Mouse (Mus musculus) cerebellum, adult 9-11 months (tissue): ENCODE data around the gene Diras1.
A peak's percentile ranks its signal among the peaks of the same experiment; 100 is the strongest.

Experiments
- DNase-seq: peaks from one replicate; pipeline ENCODE4 v3.0.0; 2022

Diras1 gene

DNA sequence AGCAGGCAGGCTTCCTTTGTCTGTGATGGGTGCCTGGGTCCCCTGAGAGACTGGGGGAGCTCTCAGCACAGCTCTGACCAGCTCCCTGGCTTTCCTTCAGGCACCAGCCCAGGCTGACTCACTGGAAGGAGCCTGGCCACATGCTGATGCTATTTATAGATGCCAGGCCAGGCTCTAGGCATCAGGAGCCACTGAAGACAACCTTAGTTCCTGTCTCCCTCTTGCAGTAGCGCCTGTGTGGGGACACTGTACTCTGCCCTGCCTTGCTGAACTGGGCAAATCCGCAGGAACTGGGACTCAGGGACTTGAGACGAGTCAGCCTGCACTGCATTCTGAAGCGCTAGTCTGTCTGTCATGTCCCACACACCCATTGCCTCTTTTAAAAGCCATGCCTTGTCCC is 1.9 kb upstream of the Diras1 start:
- peak; percentile 90 for DNase-seq

DNA sequence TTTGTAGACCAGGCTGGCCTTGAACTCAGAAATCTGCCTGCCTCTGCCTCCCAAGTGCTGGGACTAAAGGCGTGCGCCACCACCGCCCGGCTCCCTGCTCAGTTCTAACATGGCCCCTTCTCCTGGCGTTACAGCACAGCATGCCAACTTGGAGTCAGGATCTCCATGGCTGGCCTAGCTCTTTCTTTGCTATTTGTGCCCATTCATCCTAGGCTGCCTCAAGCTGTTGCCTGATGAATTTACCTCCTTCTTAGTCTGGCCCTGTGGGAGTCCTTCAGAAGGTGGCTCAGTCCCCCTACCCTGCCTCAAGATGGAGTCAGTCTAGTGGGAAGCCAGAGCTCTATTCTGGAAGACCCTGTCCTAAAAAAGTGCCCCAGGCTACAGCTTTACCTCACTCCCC is 1.4 kb upstream of the Diras1 start:
- DNase-seq, result peak; percentile 61

DNA sequence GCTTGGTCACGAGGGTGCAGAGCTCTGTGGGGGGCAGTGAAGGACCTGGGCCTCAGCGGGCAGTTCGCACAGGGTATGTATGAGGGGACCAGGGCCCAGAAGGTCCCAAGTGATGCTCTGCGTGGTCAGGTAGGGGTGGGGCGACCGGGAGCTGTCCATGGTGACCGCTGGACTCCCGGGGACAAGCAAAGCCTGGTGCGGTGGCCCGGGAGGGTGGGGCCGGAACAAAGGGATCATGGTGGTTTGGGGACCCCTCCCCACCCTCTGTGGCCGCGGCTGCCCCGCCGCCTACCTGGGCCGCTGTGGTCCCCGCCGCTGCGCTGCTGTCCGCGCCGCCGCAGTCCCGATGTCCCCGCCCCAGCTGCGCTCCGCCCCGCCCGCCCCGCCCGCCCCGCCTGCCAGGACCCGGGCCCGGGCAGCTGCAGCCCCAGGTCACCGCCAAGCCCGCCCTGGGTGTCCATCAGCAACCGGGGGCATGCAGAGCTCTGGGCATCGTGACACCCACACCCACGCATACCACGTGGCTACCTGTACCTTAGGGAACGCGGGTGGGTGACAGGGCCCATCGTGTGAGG is 328 bp downstream of the Diras1 start:
- peak; percentile 72 for DNase-seq

DNA sequence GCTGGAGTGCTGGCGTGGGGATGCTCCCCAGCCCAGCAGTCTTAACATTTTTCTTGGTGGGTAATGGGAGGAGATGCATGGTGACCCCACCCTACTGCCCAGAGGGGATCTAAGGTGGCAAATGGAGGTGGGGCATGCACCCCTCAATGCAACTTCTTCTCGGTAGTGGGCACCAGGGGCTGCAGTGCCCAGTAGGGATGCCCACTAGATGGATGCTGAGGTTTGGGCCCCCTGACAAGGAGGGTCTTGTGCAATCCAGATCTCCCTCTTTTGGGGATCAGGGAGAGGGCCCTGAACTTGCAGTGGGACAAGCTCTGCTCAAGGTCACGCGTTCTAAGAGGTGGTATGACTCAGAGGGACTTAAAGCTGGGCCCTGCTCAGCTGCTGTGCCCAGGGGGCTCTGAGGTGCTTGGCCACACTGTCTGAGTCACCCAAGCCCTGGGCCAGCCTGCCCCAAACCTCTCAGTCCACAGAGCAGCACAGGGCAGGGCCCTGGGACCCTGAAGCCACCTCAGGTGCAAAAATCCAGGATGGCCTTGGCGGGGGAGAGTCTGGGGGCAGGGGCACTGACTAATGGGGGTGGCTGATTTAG is 1.0 kb downstream of the Diras1 start:
- DNase-seq, result peak; percentile 72

DNA sequence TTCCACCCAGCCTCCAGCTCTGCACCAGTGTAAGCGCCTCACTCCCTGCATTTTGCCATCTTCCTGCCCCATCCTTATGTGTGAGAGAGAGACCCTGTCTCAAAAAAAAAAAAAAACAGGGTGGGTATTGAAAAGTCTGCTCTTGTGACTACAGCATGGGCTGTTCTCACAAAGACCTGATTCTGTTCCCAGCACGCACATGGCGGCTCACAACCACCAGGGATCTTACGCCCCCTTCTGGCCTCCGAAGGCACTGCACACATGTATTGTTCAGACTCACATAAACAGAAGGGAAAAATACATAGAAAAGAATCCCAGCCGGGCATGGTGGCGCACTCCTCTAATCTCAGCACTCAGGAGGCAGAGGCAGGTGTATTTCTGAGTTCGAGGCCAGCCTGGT is 2.7 kb downstream of the Diras1 start:
- DNase-seq, result peak; percentile 52

DNA sequence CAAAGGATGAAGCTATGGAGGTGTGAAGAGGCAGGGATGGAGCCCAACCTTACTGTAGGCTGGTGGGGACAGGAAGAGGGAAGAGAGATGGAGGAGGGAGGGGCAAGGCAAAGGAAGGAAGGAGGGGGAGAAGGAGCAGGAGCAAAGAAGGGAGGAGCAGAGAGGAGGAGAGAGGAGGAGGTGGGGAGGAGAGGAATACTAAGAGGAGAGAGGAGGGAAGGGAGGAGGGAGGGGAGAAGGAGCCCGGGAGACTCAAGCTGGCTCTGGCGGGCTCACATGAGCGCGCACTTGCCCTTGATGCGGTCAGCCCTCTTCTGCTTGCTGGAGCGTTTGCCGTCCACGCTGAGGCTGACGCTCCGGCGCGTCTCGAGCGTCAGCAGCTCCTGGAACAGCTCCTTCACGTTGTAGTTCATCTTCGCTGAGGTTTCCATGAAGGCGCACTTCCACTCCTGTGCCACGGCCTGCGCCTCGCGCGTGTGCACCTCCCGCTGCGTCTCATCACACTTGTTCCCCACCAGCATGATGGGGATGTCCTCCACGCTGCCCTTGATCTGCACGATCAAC is 3.8 kb downstream of the Diras1 start:
- DNase-seq, result peak; percentile 61

DNA sequence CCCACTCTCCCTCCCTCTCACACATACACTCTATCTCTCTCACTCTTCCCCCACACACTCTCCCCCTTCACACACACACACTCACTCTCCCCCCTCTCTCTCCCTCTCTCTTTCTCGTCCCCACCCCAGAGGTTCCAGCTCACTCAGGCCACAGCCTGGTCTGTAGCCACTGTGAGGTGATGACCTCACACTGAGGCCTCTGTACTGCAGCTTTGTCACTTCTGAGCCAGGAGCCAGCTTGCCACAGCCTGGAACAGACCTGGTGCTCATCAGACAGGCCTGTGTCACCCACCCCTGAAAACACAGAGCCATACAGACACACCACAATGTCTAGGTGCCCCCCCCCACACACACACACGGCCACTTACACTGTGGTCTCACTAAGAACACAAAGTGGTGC is 5.3 kb downstream of the Diras1 start:
- peak; percentile 49 for DNase-seq

DNA sequence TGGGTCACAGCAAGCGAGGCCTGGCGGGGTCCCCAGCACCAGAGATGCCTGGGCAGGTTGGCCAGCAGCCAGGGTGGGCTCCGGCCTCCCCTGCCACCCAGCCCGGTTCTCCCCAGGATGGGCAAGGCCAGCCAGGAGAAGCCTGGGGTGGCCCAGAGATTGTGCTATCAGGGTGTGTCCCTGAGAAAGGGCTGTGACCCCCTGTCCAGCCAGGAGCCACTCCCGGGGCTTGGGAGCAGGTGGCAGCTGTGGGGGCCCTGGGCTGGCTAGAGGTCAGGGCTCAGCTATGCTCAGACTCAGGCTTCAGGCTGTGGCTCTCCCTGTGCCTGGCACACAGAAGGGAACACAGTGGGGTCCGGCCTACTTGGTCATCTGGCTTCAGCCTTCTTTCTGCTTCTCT is 5.8 kb downstream of the Diras1 start:
- peak; percentile 64 for DNase-seq

DNA sequence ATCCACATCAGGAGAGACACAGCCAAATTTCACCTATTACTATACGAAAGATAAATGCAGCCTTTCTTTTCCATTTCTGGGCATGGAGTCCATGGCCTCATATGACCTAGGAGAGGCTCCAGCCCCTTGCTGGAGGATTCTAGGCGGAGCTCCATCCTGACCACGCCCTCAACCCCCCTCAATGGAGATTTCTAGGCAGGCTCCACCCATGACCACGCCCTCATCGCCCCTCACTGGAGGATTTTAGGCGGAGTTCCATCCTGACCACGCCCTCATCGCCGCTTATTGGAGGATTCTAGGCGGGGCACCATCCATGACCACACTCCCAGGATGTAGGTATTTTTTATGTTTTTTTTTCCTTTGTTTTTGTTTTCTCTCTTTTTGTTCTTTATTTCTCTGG is 7.1 kb downstream of the Diras1 start:
- DNase-seq, result peak; percentile 59

DNA sequence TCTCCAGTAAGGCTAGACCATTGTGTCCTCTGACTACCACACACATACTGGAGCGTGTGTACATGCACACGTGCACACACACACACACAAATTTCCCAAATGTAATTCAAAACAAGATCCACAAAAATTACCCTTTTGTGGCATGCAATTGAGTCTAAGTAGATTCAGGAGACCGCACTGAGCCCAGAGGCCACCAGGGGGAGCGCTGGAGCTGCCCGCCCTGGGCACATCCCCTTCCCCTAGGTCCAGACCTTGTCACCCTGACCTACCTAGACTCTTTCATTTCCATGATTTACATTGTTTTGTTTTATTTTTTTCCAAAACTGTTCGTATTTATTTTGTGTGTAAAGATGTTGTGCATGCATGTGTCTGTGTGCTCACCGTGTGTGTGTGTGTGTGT is 8.8 kb downstream of the Diras1 start:
- peak; percentile 71 for DNase-seq

DNA sequence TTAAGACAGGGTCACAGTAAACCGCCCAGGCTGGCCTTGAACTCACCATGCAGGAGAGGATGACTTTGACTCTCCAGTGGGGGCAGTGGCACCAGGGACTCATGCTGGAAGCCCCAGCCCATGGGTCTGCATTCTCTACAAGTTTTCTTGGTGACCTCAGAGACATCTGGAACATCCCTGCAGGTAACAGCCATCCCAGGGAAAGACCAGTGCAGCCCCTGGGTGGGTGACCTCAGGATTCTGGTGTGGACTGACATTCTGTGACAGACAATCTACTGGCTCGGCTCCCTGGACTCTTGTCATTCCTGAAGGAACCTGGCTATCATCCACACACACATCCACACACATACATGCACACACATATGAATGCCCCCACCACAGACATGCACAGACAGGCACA is 9.8 kb downstream of the Diras1 start:
- DNase-seq, result peak; percentile 68

DNA sequence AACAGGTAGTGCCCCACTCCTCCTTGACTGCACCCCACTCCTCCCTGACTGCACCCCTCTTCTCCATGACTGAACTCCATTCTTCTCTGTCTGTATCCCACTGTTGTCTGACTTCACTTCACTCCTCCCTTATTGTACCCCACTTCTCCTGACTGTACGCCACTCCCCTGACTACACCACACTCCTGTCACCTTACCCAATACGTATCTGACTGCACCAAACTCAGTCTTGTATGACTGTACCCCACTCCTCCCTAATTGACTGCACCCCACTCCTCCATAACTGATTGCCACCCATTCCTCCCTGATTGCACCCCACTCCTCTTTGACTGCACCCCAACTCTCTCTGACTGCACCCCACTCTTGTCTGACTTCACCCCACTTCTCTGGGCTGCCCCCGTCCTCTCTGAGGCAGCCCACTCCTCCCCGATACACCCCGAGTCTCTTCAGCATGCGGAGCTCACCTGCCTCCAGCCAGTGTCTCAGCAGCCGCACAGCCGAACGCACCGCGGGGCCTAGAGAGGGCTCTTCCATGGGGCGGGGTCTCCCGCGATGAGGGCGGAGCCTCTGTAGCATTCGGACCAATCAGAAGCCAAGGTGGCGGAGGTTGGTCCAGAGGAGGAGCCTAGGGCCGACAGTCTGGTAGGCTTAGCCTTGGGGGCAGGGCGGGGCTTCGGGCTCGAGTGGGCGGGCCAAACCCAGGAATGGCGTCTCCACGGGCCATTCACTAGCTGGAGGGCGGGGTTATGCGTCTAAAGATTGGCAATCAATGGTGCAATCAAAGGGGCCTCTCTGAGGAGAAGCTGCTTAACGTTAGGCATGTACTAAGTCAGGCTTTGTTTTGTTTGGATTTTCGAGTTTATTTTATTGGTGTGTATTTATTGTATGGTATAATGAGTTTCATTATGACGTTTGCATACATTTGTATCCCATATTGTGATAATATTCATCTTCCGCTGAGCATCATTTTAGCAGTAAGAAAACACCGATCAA is 10.8 kb downstream of the Diras1 start, which contains the start of gene Gng7:
TSS of gene Gng7 (minus strand) at position 553 of the 992 bp plus-strand sequence.
- DNase-seq, result peak; percentile 99

DNA sequence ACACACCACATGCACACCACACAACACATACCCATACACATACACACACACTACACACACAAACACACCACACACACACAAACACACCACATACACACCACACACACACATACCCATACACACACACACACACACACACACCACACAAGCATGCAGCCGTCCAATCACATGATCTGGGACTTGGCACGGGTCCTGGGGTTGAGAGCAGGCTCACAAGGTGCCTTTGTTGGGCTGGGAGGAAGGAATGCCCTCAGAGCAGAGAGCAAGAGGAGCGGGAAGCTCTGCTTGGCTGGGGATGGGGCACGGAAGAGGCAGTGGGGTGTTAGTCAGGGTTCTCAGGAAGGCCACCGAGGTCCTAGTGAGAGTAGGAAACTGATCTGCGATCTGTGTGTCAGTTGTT is 14.6 kb downstream of the Diras1 start:
- no peak for DNase-seq

DNA sequence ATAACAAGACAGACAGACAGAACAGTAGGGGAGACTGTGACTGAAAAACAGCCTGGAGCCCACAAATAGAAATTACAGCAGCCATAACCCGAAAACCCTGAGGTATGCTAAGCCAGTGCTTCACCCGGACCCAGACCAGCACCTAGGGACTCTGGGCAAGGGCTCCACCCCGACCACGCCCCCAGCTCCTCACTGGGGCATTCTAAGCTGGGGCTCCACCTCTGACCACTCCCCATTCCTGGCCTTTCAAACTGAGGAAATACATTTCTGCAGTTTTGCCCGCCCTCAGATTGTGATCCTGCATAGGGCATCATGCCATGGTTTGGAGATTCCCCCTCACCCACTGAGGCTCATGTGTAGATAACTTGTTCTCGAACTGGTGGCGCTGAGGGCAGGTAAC is 18.2 kb downstream of the Diras1 start:
- DNase-seq, result no peak

DNA sequence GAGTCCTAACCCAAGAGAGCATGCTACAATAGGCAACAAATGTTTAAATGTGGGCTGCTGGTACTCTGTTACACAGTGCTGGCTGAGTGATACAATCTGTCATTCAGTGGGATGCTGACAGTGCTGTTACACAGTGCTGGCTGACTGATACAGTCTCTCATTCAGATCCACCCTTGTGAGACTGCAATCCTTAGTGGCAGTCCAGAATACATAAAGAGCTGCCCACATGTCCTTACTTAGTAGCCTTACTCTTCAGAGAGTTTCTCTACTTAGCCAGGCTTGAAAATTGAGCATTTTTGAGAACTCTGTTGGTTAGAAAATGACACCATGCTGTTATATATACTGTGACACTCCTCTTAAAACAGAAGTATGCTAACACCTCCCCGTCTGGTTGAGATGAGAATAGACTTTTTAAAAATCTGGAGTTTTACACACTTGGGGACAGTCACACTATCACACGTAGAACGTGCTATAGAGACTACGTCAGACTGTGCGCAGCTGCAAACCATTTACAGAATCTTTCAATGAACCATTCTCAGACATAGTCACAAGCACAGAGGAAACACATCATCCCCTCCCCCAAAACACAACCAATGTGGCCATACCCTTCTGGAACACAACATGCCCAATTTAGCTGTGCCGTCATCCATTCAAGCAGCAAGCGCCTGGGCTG is 19.3 kb downstream of the Diras1 start:
- DNase-seq, result no peak

DNA sequence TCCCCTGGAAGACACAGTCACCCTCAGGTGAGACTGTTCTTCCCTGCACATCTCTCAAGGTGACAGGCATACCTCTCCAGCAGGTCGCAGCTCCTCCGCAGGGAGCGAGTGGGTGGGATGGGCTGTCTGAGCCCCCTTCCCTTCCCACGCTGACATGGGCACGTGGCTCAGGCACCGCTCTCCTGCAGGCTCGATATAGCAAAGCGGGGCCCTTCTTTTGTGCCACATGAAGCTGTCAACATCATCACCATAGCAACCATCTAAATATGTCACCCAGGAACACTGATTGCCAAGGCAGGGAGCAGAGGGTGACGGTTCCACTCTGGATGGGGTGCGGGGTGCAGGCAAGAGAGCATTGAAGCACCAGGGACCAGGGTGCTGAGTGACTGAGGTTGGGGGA is 24.3 kb downstream of the Diras1 start:
- DNase-seq, result no peak

DNA sequence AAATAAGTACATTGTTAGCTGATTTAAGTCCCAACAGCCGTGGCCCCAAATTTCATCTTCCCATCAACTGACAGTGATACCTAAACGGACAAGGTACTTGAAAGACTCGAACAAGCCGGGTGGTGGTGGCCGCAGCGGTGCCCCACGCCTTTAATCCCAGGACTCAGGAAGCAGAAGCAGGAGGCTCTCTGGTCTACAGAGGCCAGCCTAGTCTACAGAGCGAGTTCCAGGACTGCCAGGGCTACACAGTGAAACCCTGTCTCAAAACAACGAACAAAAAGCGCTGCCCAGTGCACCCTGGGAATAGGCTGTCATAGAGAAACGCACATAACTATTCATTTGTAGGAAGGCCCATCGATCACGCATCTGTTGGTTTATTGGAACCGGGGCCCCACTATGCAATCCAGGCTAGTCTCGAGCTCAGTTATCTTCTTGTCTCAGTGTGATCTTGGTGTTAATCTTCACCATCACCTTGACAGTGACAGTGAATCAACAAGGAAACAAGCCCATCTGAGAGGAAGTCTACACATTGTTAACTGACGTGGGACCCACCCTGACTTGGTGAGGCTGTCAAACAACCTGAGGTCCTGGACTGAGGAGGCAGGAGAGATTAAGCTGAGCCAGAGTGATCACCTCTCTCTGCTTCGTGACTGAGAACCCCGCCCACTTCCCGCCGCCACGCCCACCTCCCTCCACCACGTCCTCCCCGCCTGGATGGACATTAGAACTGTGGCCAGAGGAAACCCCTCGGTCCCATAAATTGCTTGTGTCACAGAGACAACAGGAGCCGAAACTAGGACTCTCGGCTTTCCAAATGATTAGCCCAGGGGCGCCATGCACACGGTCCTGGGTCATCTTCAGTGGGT is 25.0 kb downstream of the Diras1 start:
- no peak for DNase-seq

DNA sequence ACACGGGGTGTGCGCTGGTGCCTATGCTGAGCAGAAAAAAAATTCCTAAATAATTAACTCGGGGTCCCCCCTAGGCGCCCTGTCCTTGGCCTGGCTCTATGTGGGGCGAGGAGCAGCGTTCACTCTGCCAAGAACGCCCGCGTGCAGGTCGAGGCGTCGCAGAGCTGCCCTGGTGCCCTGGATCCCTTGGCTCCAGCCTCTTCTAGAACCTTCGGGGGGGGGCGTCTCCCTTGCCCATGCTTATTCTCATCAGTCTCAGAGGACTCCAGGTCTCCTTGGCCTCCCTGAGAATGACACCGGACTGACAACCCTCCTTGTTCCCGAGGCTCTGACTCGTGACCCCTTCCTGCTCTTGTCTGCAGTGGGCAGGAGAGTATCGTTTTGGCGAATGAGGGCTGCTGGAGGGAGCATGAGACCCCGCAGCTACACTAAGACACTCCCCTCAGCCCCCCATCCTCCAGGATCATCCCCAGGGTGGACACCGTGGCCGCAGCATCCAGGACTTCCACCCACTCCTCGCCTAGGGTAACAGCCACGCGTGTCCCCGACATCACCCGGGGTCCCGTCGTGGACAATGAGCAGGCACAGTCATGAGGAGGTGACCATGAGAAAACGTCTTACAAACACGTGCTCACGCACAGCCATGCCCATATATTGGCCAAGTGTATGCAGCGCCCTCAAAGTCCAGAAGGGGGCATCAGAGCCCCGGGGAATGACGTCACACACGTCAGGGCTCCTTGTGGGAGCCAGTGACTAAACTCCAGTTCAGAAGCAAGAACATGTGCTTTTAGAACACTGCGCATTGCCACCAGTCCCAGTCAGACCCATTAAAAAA is 25.9 kb downstream of the Diras1 start:
- DNase-seq, result peak; percentile 89

DNA sequence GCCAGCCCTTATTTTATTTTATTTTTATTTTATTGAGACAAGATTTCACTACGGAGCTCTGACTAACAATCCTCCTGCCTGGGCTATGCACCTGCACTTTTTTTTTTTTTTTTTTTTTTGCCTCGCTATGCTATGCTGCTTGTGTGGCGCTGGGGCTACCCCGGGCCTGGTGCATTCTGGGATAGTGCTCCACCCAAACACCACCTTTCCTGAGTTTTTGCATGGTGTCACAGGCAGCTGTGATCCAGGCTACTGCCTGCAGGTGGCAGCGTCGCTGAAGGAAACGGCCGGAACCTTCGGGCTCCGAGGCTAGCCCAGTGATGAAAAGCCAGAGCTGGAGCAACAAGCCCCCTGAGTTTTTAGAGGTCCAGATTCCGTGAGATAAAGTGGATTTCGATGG is 26.7 kb downstream of the Diras1 start:
- DNase-seq, result peak; percentile 72

DNA sequence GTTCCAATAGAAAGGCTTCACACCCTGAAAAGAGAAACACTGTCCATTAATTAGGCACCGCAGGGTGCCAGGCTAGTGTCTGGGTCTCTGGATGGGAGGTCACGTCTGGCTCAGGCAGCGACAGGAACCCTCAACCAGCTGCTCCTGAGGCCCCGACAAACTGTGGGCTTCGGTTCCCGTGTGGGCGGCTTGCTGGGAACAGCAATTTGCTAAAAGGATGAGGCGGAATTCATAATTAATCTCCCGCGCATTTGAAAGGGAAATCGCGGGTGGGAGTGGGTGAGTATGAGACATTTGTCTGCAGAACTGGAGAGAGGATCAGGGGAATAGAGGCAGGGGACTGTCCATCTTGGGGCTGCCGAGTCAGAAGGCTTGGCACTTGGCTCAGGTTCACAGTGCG is 27.4 kb downstream of the Diras1 start:
- DNase-seq, result no peak

DNA sequence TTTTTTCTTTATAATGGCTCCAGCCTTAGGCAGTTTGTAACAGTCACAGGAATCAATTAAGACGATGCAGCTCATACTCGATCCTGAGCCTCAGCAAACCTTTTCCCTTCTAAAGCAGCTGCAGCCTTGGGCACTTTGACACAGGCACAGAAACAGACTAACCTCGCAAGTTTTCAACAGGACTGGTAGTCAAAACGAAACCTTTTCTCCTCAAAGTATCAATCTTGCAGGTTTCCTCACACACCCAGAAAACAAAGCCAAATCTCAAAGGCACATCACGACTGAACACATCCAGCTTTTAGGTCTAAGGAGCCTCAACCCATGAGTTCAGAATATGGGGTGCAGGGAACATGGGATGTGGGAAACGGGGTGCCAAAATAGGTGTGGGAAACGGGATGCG is 28.1 kb downstream of the Diras1 start:
- DNase-seq, result no peak
